Mouse (Mus musculus) kidney, adult 18-20 months (tissue): ENCODE data around the gene Rsu1.

Experiments used
- DNase-seq: peaks from one replicate; pipeline ENCODE4 v3.0.0; 2021

Gene Rsu1

GRCm38 (mm10) chr2:13038772-13039171 is 232.4 kb downstream of the Rsu1 start:
- DNase-seq: no peak
